Mouse (Mus musculus) kidney, embryonic 15.5 days (tissue): Measurements from ENCODE around the gene Wbp1l. TPM values are rescaled to one million over a fixed set of nuclear protein-coding genes. Genes with fewer than 3 reads are reported as not detected.
A peak's percentile ranks its signal among the peaks of the same experiment; 100 is the strongest.

Experiments
- ATAC-seq: fragments of 200-750 bp; cut with Nextera tagmentation; replicated peaks from 2 replicates; pipeline ENCODE4 v1.8.0; 2017; ENCODE audit warnings: moderate TSS enrichment; ENCODE audit not compliant: low FRiP score
- H3K27ac ChIP-seq: fragments of 300-500 bp; sonication (generic); 2 replicates; pipeline ENCODE4 v1.5.1; 2015; ENCODE audit warnings: mild to moderate bottlenecking, inconsistent platforms
- H3K27me3 ChIP-seq: fragments of 300-500 bp; sonication (generic); 2 replicates; pipeline ENCODE4 v1.6.1; 2015; ENCODE audit warnings: inconsistent platforms
- H3K36me3 ChIP-seq: fragments of 300-500 bp; sonication (generic); 2 replicates; pipeline ENCODE4 v1.6.1; 2015; ENCODE audit warnings: inconsistent platforms
- H3K4me1 ChIP-seq: fragments of 300-500 bp; sonication (generic); 2 replicates; pipeline ENCODE4 v1.6.1; 2015; ENCODE audit warnings: inconsistent platforms
- H3K4me2 ChIP-seq: fragments of 300-500 bp; sonication (generic); 2 replicates; pipeline ENCODE4 v1.6.1; 2015; ENCODE audit warnings: moderate library complexity, mild to moderate bottlenecking, inconsistent platforms
- H3K4me3 ChIP-seq: fragments of 300-500 bp; sonication (generic); replicated peaks from 2 replicates; pipeline ENCODE4 v1.5.1; 2015; ENCODE audit warnings: mild to moderate bottlenecking, inconsistent platforms
- H3K9ac ChIP-seq: fragments of 300-500 bp; sonication (generic); 2 replicates; pipeline ENCODE4 v1.6.1; 2015; ENCODE audit warnings: mild to moderate bottlenecking, inconsistent platforms
- H3K9me3 ChIP-seq: fragments of 300-500 bp; sonication (generic); replicated peaks from 2 replicates; pipeline ENCODE4 v1.6.1; 2016; ENCODE audit warnings: inconsistent platforms
- WGBS: fragments of 180-500 bp; shearing (Covaris S2); methylation state at CpG from one replicate; pipeline ENCODE4 v1.1.7; 2015; ENCODE audit warnings: mixed read lengths; 5-methylcytosine and 5-hydroxymethylcytosine counted together
- polyA plus RNA-seq: library from polyadenylated mRNA; unstranded; fragments of >200 nt; fragmentation: Nextera tagmentation; extraction: Ambion mirVana; gene quantifications from 2 replicates; pipeline ENCODE4 v1.2.1, GENCODE M21; 2015

Gene Wbp1l
- polyA plus RNA-seq, 1 experiment from 2014 or later: 51.3 TPM

GRCm38 (mm10) chr19:46601491-46601890 is 2.6 kb downstream of the Wbp1l start:
- Histone ChIP-seq H3K9me3 (no peaks in the 10 kb centered on the region), H3K4me3 (0 out of 2 replicates have a peak overlapping the region, but pooled peaks have one; percentile 8), H3K27ac (0 out of 2 replicates have a peak overlapping the region, but pooled peaks have one; percentile 39), H3K36me3 (peaks cover 33% of the 10 kb centered on the region), H3K4me1 (peaks cover 34% of the 10 kb centered on the region), H3K9ac (no peak overlapping the region), H3K27me3 (no peaks in the 10 kb centered on the region), H3K4me2 (peak overlapping the region; percentile 14; the same call in 1 of the 2 replicates)
- 55% methylated on average over 14 of the region's 14 CpGs for WGBS
- ATAC-seq: no peak

- H3K27ac ChIP-seq: no peak overlapping the region
- H3K27me3 ChIP-seq: no peaks in the 10 kb centered on the region
- WGBS: 84% methylated on average over 4 of the region's 4 CpGs
- no peak overlapping the region for H3K4me2 ChIP-seq
- H3K4me3 ChIP-seq: no peak overlapping the region
- H3K9ac ChIP-seq: no peak overlapping the region
- peaks cover 36% of the 10 kb centered on the region for H3K36me3 ChIP-seq
- no peak for ATAC-seq
- no peaks in the 10 kb centered on the region for H3K9me3 ChIP-seq
- peaks cover 42% of the 10 kb centered on the region for H3K4me1 ChIP-seq
Measured at GRCm38 (mm10) chr19:46602406-46602805, 3.5 kb downstream of the Wbp1l start.

GRCm38 (mm10) chr19:46606718-46607117 is 7.8 kb downstream of the Wbp1l start:
- H3K4me2 ChIP-seq: no peak overlapping the region
- H3K27me3 ChIP-seq: no peaks in the 10 kb centered on the region
- ATAC-seq: no peak
- no peak overlapping the region for H3K4me3 ChIP-seq
- H3K4me1 ChIP-seq: peaks cover 27% of the 10 kb centered on the region
- H3K27ac ChIP-seq: peak overlapping the region; percentile 11; the same call in 1 of the 2 replicates
- H3K9ac ChIP-seq: no peak overlapping the region
- WGBS: 72% methylated on average over 13 of the region's 13 CpGs
- peaks cover 58% of the 10 kb centered on the region for H3K36me3 ChIP-seq
- H3K9me3 ChIP-seq: no peaks in the 10 kb centered on the region

- Histone ChIP-seq H3K4me3 (no peak overlapping the region), H3K4me1 (peaks cover 28% of the 10 kb centered on the region; the same call in 1 of the 2 replicates), H3K9ac (no peak overlapping the region), H3K4me2 (no peak overlapping the region), H3K27ac (0 out of 2 replicates have a peak overlapping the region, but pooled peaks have one; percentile 11), H3K36me3 (peaks cover 61% of the 10 kb centered on the region), H3K9me3 (no peaks in the 10 kb centered on the region), H3K27me3 (no peaks in the 10 kb centered on the region)
- WGBS: 60% methylated on average over 7 of the region's 7 CpGs
- ATAC-seq: no peak
Measured at GRCm38 (mm10) chr19:46607424-46607823, 8.5 kb downstream of the Wbp1l start.

GRCm38 (mm10) chr19:46608158-46608557 is 9.3 kb downstream of the Wbp1l start:
- 96% methylated on average over 7 of the region's 7 CpGs for WGBS
- no peaks in the 10 kb centered on the region for H3K9me3 ChIP-seq
- no peaks in the 10 kb centered on the region for H3K27me3 ChIP-seq
- H3K9ac ChIP-seq: no peak overlapping the region
- peaks cover 65% of the 10 kb centered on the region for H3K36me3 ChIP-seq
- ATAC-seq: no peak
- H3K4me1 ChIP-seq: peaks cover 28% of the 10 kb centered on the region; the same call in 1 of the 2 replicates
- no peak overlapping the region for H3K4me3 ChIP-seq
- no peak overlapping the region for H3K27ac ChIP-seq
- no peak overlapping the region for H3K4me2 ChIP-seq

GRCm38 (mm10) chr19:46616378-46616777 is 17.5 kb downstream of the Wbp1l start:
- no peak overlapping the region for H3K4me2 ChIP-seq
- WGBS: 74% methylated on average over 11 of the region's 11 CpGs
- H3K9ac ChIP-seq: no peak overlapping the region
- H3K27ac ChIP-seq: 0 out of 2 replicates have a peak overlapping the region, but pooled peaks have one; percentile 18
- no peak for ATAC-seq
- H3K9me3 ChIP-seq: no peaks in the 10 kb centered on the region
- H3K36me3 ChIP-seq: peaks cover 32% of the 10 kb centered on the region
- peaks cover 60% of the 10 kb centered on the region for H3K4me1 ChIP-seq
- no peaks in the 10 kb centered on the region for H3K27me3 ChIP-seq
- H3K4me3 ChIP-seq: no peak overlapping the region

- no peak overlapping the region for H3K9ac ChIP-seq
Measured at GRCm38 (mm10) chr19:46617361-46617760, 18.5 kb downstream of the Wbp1l start.

GRCm38 (mm10) chr19:46618322-46618721 is 19.4 kb downstream of the Wbp1l start:
- peaks cover 22% of the 10 kb centered on the region for H3K36me3 ChIP-seq
- ATAC-seq: no peak
- peaks cover 74% of the 10 kb centered on the region for H3K4me1 ChIP-seq
- H3K9ac ChIP-seq: no peak overlapping the region
- no peaks in the 10 kb centered on the region for H3K27me3 ChIP-seq
- no peak overlapping the region for H3K4me3 ChIP-seq
- no peaks in the 10 kb centered on the region for H3K9me3 ChIP-seq
- H3K4me2 ChIP-seq: no peak overlapping the region
- WGBS: 75% methylated on average over 9 of the region's 9 CpGs
- no peak overlapping the region for H3K27ac ChIP-seq

More at GRCm38 (mm10) chr19:46617361-46617760, 18.5 kb downstream of the Wbp1l start:
- ATAC-seq: no peak
- Histone ChIP-seq H3K4me3 (no peak overlapping the region), H3K27me3 (no peaks in the 10 kb centered on the region), H3K4me2 (no peak overlapping the region), H3K9me3 (no peaks in the 10 kb centered on the region), H3K27ac (no peak overlapping the region), H3K36me3 (peaks cover 31% of the 10 kb centered on the region), H3K4me1 (peaks cover 65% of the 10 kb centered on the region)
- WGBS: 79% methylated on average over 8 of the region's 8 CpGs

GRCm38 (mm10) chr19:46619001-46619400 is 20.1 kb downstream of the Wbp1l start:
- Histone ChIP-seq H3K4me2 (no peak overlapping the region), H3K27ac (peak overlapping the region; percentile 3; the same call in 1 of the 2 replicates), H3K4me3 (no peak overlapping the region), H3K27me3 (no peaks in the 10 kb centered on the region), H3K4me1 (peaks cover 80% of the 10 kb centered on the region), H3K9ac (no peak overlapping the region), H3K36me3 (peaks cover 16% of the 10 kb centered on the region), H3K9me3 (no peaks in the 10 kb centered on the region)
- 50% methylated on average over 19 of the region's 19 CpGs for WGBS
- no peak for ATAC-seq

GRCm38 (mm10) chr19:46619518-46619917 is 20.6 kb downstream of the Wbp1l start:
- Histone ChIP-seq H3K9me3 (no peaks in the 10 kb centered on the region), H3K4me1 (peaks cover 86% of the 10 kb centered on the region), H3K4me2 (no peak overlapping the region), H3K4me3 (no peak overlapping the region), H3K27me3 (no peaks in the 10 kb centered on the region), H3K27ac (peak overlapping the region; percentile 29; the same call in 1 of the 2 replicates), H3K36me3 (peaks cover 11% of the 10 kb centered on the region; the same call in 1 of the 2 replicates), H3K9ac (no peak overlapping the region)
- WGBS: 89% methylated on average over 6 of the region's 6 CpGs
- ATAC-seq: no peak

GRCm38 (mm10) chr19:46620016-46620808 is 21.3 kb downstream of the Wbp1l start:
- ATAC-seq: no peak

More at GRCm38 (mm10) chr19:46620016-46620808, 21.3 kb downstream of the Wbp1l start:
- Histone ChIP-seq H3K27ac (peak overlapping the region; percentile 29; the same call in 1 of the 2 replicates), H3K4me1 (peaks cover 93% of the 10 kb centered on the region), H3K9me3 (no peaks in the 10 kb centered on the region), H3K9ac (no peak overlapping the region), H3K4me2 (no peak overlapping the region), H3K27me3 (no peaks in the 10 kb centered on the region), H3K4me3 (no peak overlapping the region), H3K36me3 (0 out of 2 replicates have a peak, but pooled peaks cover 8% of the 10 kb centered on the region)
- 65% methylated on average over 14 of the region's 14 CpGs for WGBS
